Mouse (Mus musculus) heart, adult 11 months (tissue): ENCODE data around the gene Car3.
A peak's percentile ranks its signal among the peaks of the same experiment; 100 is the strongest.

Experiments used
- DNase-seq: peaks from one replicate; pipeline ENCODE4 v3.0.0; 2022

The Car3 gene

DNA sequence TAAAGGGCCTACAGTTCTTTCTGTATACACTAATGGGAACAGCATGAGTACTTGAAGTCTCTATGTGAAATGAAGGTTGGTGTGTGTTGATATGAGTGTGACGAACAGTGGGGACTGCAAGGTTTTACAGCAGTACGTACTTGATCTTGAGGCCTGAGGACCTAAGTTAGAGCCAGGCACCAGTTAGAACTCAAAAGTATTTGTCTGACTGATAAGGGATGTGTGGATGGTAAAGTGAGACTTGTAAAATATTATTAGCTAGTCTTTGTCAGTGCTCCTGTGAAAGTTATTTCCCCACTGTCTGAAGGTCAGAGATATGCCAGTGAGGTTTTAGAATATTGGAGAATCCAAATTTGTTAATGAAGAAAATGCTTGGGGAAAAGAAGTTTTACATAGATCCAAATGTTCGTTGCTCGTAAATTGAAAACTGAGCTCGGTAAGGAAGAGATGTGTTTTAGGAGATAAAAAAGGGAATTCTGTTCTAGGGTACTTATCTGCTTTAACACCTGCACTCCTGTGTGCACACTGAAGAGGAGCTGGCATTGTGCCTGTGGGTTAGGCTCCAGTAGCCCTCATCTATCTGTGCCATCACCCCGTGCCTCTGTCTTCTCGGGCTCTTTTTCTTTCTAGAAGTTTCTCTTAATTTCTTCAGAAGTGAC, 14.1 kb downstream of the Car3 start:
- DNase-seq = no peak

DNA sequence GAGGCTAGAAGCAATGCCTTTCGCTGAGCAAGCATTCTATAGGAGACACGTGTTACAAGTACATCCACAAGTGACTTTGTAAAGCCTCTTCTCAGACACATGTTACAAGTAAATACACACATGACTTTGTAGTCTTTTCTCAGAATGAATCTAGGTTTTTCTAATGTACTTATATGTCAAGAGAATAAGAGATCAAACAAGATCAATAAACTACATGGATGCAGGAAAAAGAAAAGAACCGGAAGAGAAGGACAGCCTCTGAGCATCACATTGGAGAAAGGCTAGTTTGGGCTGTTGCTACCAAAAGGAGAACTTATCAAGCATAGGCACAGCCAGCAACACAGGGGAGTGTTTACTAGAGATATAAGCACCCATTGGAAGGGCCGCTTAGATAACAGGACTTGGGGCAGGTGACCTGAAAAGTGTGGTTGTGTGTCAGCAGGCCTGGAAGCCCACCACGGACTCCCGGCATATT, 15.5 kb downstream of the Car3 start:
- DNase-seq = no peak

GRCm38 (mm10) chr3:14879293-14879692, 16.0 kb downstream of the Car3 start:
- no peak for DNase-seq

DNA sequence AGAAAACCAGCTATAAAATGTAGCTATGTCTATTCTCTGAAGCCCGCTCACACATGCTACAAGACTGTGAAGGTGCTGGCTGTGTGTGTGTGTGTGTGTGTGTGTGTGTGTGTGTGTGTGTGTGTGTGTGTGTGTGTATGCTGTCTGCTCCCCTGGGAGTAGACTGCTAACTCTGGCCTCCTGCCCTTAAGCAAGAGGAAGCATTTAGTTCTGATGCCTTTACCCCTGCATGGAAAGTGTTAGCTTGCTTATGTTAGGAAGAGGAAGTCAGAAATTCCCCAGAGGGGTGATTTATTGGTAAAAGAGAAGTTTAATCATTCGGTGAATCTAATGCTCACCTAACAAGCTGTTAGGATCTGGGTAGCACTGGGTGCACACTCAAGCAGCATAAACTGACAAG, 17.0 kb downstream of the Car3 start:
- no peak for DNase-seq

DNA sequence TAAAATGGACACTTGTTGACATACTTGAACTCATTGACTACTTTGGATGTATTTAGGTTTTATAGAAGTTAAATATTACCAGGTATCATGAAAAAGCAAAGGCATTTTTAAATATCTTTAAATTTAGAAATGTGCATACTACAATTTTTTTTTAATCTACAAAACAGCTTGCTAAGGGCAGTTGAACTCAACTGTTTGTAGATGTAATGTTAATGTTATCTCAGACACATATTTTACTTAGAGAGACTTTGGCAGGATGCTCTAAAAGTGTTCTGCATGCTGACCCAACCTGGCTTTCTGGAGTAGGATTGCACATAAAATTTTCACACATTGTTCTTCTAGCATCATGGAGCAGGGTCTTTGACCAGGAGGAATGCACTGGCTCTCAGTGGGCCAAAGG, 18.7 kb downstream of the Car3 start:
- no peak for DNase-seq

DNA sequence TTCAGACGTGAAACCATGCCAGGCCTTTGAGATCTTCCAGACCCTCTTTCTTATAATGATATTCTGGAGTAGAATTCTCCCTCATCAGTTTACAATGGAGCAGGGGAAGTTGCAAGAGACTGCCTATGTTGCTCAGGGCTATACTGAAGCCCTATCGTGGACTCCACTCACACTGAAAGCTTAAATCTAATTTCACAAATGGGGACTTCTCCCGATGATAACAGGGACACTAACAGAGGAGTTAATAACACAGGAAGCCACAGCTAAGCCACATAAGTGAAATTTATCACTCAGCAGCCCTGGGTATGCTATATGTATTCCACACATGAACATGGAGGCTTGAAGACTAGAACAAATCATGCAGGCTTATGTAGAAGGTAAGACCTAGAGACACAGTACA, 19.4 kb downstream of the Car3 start:
- no peak for DNase-seq

DNA sequence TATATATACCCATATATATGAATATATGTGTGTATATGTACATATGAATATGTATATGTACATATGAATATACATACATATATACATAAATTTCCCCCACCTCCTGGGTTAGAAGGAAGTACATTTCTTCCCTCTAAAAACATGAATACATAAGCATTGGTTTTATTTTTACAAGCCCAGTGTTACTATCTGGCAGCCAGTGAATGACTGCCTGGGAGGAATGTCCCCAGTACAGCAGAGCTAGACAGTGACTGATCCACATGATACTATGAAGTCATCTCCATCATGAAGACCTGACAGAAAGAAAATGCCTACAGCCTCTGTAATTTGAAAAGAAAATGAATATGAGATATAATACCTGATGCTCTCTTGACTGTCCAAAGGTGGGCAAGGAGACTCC, 21.5 kb downstream of the Car3 start:
- DNase-seq = no peak

- peak; percentile 95 for DNase-seq
These were observed 23.1 kb downstream of the Car3 start, which contains the start of gene Car2 for GRCm38 (mm10) chr3:14886102-14887098. Gene Car2, plus strand, starts transcription at chr3:14886273.

GRCm38 (mm10) chr3:14887134-14887666, 23.9 kb downstream of the Car3 start:
- DNase-seq = no peak

GRCm38 (mm10) chr3:14887686-14888295, 24.5 kb downstream of the Car3 start:
- DNase-seq = no peak

DNA sequence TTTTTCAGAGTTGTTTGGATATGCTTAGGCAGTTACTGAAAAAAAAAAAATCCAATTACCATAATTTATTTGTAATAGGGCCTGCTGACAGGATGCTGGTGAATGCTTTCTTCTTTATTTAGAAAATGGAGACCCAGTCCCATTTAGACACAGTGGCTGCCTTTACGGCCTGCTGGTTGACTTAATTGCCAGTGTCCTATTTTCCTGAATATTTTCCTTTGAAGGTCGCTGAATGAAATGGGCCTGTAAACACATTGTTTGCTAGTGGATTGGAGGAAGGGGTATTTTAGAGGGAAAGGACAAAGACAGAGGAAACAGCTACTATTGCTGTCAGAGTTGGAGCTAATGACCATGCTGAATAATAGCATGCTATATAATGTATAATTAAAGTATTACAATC, 25.2 kb downstream of the Car3 start:
- DNase-seq = no peak

DNA sequence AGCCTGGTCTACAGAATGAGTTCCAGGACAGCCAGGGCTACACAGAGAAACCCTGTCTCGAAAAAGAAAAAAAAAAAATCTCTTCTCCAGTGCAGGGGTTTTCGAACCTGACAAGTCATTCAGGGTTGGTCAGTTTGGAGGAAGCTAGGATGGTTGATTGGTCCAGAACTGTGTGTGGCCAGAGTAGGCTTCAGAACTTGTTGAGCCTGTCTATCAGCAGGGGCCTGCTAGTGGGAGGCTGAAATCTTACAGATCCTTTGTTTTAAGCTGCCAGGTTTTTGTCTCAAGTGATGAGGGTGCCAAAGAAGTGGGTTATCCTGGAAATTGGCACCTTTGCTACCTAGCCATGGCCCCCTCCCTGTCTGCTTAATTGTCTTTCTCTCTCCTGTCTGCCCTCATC, 25.8 kb downstream of the Car3 start:
- no peak for DNase-seq

GRCm38 (mm10) chr3:14889716-14890409, 26.6 kb downstream of the Car3 start:
- peak; percentile 92 for DNase-seq

DNA sequence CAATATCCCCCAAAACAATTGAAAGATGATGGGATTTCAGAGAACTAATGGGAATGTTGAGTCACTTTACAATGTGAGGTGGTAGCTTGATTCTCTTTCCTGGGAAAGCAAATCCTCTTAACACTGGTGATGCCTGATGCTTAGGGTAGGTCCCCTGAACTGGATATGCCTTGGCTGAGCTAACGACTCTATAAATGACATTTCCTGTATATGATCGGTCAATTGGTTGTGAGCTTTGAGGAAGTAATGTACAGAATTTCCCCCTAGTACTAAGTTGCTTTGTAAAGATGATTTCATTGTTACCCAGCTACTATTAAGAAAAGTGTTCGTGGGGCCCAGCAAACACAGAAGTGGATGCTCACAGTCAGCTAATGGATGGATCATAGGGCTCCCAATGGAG, 29.7 kb downstream of the Car3 start:
- no peak for DNase-seq

- DNase-seq = no peak
These were observed 30.4 kb downstream of the Car3 start for GRCm38 (mm10) chr3:14893700-14894099.

- DNase-seq = no peak
These were observed 32.0 kb downstream of the Car3 start for GRCm38 (mm10) chr3:14895333-14895732.

- DNase-seq = no peak
These were observed 34.5 kb downstream of the Car3 start for GRCm38 (mm10) chr3:14897770-14898169.

- no peak for DNase-seq
These were observed 40.1 kb downstream of the Car3 start for GRCm38 (mm10) chr3:14903380-14903779.

DNA sequence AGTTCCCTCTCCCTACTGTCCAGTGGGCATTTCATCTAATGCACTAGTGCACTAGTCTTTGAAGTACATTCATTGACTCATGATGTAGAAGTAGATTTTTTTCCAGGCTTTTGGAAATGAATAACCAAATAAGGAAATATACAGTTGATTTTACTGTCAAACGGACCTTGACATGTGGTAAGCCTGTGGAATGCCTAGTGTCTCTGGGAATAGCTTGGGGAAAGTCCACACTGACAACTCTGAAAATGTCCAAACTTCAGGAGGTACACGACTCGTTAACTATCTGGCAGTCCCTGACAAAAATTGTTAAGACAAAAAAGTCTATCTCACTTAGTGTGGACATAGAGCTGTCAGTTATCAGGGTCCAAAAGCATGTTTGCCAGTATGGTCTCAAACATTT, 40.9 kb downstream of the Car3 start:
- DNase-seq = no peak

- no peak for DNase-seq
These were observed 44.0 kb downstream of the Car3 start for GRCm38 (mm10) chr3:14907271-14907670.

GRCm38 (mm10) chr3:14911992-14912582, 48.8 kb downstream of the Car3 start:
- no peak for DNase-seq

GRCm38 (mm10) chr3:14913774-14914173, 50.5 kb downstream of the Car3 start:
- no peak for DNase-seq
